Mouse (Mus musculus) forebrain, embryonic 10.5 days (tissue): ENCODE measurements around the gene Lgals2. TPM values are rescaled to one million over a fixed set of nuclear protein-coding genes. Genes with fewer than 3 reads are reported as not detected.

Experiments used
- DNase-seq: peaks from one replicate; pipeline ENCODE4 v3.0.0-alpha.2; 2017; ENCODE audit warnings: low spot score; ENCODE audit errors: extremely low spot score
- H3K27ac ChIP-seq: fragments of 300-500 bp; sonication (generic); 2 replicates; pipeline ENCODE4 v1.5.1; 2016; ENCODE audit warnings: mild to moderate bottlenecking
- H3K27me3 ChIP-seq: fragments of 300-500 bp; sonication (generic); 2 replicates; pipeline ENCODE4 v1.6.1; 2016; ENCODE audit warnings: mild to moderate bottlenecking; ENCODE audit not compliant: poor library complexity, severe bottlenecking
- H3K36me3 ChIP-seq: fragments of 300-500 bp; sonication (generic); replicated peaks from 2 replicates; pipeline ENCODE4 v1.6.1; 2016; ENCODE audit warnings: mild to moderate bottlenecking, moderate library complexity
- H3K4me1 ChIP-seq: fragments of 300-500 bp; sonication (generic); 2 replicates; pipeline ENCODE4 v1.6.1; 2016
- H3K4me3 ChIP-seq: fragments of 300-500 bp; sonication (generic); 2 replicates; pipeline ENCODE4 v1.5.1; 2016; ENCODE audit warnings: mild to moderate bottlenecking, moderate library complexity
- H3K9me3 ChIP-seq: fragments of 300-500 bp; sonication (generic); 2 replicates; pipeline ENCODE4 v1.6.1; 2016; ENCODE audit warnings: mild to moderate bottlenecking, moderate library complexity
- WGBS: fragments of 180-500 bp; shearing (Covaris S2); methylation state at CpG from one replicate; pipeline ENCODE4 v1.1.7; 2016; 5-methylcytosine and 5-hydroxymethylcytosine counted together
- polyA plus RNA-seq: library from polyadenylated mRNA; unstranded; fragments of >200 nt; fragmentation: Nextera tagmentation; extraction: Ambion mirVana; gene quantifications from 2 replicates; pipeline ENCODE4 v1.2.1, GENCODE M21; 2016

The Lgals2 gene
- polyA plus RNA-seq, 1 experiment from 2014 or later: not detected

GRCm38 (mm10) chr15:78815314-78816073 lies 39.8 kb downstream of the Lgals2 start:
- H3K4me1 ChIP-seq: peaks cover 6% of the 10 kb centered on the region; the same call in 1 of the 2 replicates
- H3K36me3 ChIP-seq: no peaks in the 10 kb centered on the region
- H3K4me3 ChIP-seq: no peak overlapping the region
- no peak overlapping the region for H3K27ac ChIP-seq
- 67% methylated on average over 11 of the region's 11 CpGs for WGBS
- H3K27me3 ChIP-seq: peaks cover 5% of the 10 kb centered on the region
- no peaks in the 10 kb centered on the region for H3K9me3 ChIP-seq
- no peak for DNase-seq

DNA sequence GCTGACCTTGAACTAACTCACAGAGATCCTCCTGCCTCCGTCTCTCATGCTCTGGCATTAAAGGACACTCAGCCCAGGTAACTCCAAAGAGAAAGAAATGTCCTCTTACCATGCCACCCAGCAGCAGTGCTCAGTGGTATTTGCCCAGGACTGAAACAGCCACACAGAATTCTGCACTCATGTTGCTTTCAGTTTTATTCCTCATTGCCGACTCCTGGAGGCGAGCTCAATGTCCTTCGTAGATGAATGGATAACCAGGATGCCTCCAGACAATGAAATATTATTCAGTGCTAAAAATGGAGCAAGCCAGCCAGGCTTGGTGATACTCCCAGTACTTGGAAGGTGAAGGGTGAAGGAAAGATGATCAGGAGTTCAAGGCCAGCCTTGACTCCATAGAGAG lies 41.7 kb downstream of the Lgals2 start:
- Histone ChIP-seq H3K27ac (no peak overlapping the region), H3K36me3 (no peaks in the 10 kb centered on the region), H3K27me3 (no peaks in the 10 kb centered on the region), H3K4me3 (no peak overlapping the region), H3K4me1 (peaks cover 16% of the 10 kb centered on the region), H3K9me3 (no peaks in the 10 kb centered on the region)
- DNase-seq: no peak
- 94% methylated on average over 4 of the region's 4 CpGs for WGBS

- Histone ChIP-seq H3K4me1 (peaks cover 30% of the 10 kb centered on the region), H3K36me3 (no peaks in the 10 kb centered on the region), H3K27me3 (peaks cover 31% of the 10 kb centered on the region), H3K27ac (no peak overlapping the region), H3K4me3 (no peak overlapping the region), H3K9me3 (no peaks in the 10 kb centered on the region)
- DNase-seq: no peak
- 90% methylated on average over 9 of the region's 9 CpGs for WGBS
Observed at GRCm38 (mm10) chr15:78810146-78810545, 45.2 kb downstream of the Lgals2 start.

DNA sequence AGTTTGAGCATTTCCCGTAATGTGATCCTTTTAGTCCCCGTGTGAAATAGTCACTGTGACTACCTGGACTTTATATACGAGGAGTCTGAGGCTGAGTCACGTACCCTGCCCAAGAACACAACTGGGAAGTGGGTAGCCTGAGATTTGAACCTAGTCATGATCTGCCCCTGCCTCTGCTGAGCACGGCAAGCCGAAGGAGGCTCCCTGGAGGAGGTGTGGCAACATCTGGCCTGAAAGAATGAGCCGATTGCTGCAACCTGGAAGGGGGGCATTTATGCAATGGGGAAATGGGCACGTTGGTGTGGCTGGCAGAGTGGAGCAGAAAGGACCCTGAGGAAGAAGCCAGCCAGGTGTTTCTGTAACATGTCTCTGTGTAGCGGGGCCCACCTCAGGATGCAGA lies 45.6 kb downstream of the Lgals2 start:
- no peak overlapping the region for H3K27ac ChIP-seq
- no peaks in the 10 kb centered on the region for H3K36me3 ChIP-seq
- 80% methylated on average over 9 of the region's 9 CpGs for WGBS
- H3K4me3 ChIP-seq: no peak overlapping the region
- H3K4me1 ChIP-seq: peaks cover 31% of the 10 kb centered on the region
- DNase-seq: no peak
- peaks cover 35% of the 10 kb centered on the region for H3K27me3 ChIP-seq
- no peaks in the 10 kb centered on the region for H3K9me3 ChIP-seq

DNA sequence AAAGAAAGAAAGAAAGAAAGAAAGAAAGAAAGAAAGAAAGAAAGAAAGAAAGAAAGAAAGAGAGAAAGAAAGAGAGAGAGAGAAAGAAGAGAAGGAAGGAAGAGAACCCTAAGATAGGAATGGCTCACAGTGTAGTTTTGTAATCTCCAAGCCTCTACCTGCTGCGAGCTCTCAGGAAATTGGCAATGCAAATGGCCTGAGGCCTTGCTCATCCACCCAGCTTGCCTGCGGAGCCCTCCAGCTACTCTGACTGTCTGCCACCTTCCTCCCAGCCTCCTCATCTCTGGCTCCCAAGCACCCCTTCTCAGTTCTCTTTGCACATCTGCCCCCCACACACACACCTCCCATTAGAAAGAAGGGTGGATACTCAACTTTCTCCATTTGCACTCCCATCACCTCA lies 46.3 kb downstream of the Lgals2 start:
- Histone ChIP-seq H3K4me3 (no peak overlapping the region), H3K9me3 (no peaks in the 10 kb centered on the region), H3K27ac (no peak overlapping the region), H3K27me3 (peaks cover 42% of the 10 kb centered on the region), H3K36me3 (no peaks in the 10 kb centered on the region), H3K4me1 (peaks cover 38% of the 10 kb centered on the region)
- DNase-seq: no peak
- WGBS: 78% methylated on average over 2 of the region's 2 CpGs

DNA sequence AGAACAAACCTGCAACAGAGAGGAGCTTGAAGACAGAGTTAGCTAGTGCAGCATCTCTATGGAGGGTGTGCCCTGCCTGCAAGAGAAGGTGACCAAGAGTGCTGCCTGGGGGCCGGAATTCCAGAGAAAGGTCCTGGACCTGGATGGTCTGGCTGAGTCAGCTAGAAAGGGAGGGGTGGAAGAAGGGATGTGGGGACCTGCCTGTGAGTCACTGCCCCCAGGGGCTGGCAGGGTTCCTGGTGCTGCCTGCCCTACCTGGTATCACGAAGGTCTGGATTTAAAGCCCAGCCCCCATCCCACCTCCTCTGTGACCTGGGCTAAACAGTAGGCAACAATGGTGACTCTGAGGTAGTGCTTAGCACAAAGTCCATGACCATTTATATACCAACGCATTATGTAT lies 48.2 kb downstream of the Lgals2 start:
- no peak for DNase-seq
- 74% methylated on average over 3 of the region's 3 CpGs for WGBS
- H3K36me3 ChIP-seq: no peaks in the 10 kb centered on the region

GRCm38 (mm10) chr15:78806614-78807013 lies 48.7 kb downstream of the Lgals2 start:
- Histone ChIP-seq H3K36me3 (no peaks in the 10 kb centered on the region), H3K4me3 (no peak overlapping the region), H3K9me3 (no peaks in the 10 kb centered on the region), H3K4me1 (peaks cover 62% of the 10 kb centered on the region), H3K27me3 (peaks cover 66% of the 10 kb centered on the region), H3K27ac (no peak overlapping the region)
- WGBS: 42% methylated on average over 2 of the region's 2 CpGs
- DNase-seq: no peak

More for the DNA sequence above, 48.2 kb downstream of the Lgals2 start:
- Histone ChIP-seq H3K27me3 (peaks cover 61% of the 10 kb centered on the region), H3K27ac (no peak overlapping the region), H3K4me1 (peaks cover 57% of the 10 kb centered on the region), H3K4me3 (no peak overlapping the region), H3K9me3 (no peaks in the 10 kb centered on the region)

GRCm38 (mm10) chr15:78805351-78805750 lies 50.0 kb downstream of the Lgals2 start:
- Histone ChIP-seq H3K27me3 (peaks cover 79% of the 10 kb centered on the region), H3K4me3 (no peak overlapping the region), H3K9me3 (no peaks in the 10 kb centered on the region), H3K36me3 (no peaks in the 10 kb centered on the region), H3K27ac (no peak overlapping the region), H3K4me1 (peaks cover 58% of the 10 kb centered on the region)
- 91% methylated on average over 2 of the region's 2 CpGs for WGBS
- DNase-seq: no peak

GRCm38 (mm10) chr15:78804326-78804725 lies 51.0 kb downstream of the Lgals2 start:
- no peak for DNase-seq
- Histone ChIP-seq H3K36me3 (no peaks in the 10 kb centered on the region), H3K4me3 (no peak overlapping the region), H3K4me1 (peaks cover 50% of the 10 kb centered on the region), H3K27me3 (peaks cover 85% of the 10 kb centered on the region), H3K9me3 (no peaks in the 10 kb centered on the region), H3K27ac (no peak overlapping the region)
- 5% methylated on average over 6 of the region's 6 CpGs for WGBS

DNA sequence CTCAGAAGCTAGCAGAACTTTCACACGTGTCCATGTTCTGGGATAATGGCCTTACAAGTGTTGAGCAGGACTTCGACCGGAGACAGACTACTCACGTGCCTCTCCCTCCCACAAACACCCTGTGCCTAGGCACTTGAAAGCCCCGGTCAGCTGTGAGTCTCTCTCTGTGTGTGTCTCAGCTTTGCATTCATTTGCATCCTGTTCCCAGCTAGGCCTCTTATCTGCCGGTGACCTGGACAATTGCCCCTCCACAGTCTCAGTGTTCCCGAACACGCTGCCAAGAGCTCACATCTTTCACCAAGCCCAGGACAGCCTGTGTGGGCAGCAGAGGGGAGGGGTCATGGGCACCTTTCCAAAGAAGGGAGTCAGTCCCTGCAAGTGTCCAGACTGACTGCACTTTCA lies 51.8 kb downstream of the Lgals2 start:
- no peaks in the 10 kb centered on the region for H3K36me3 ChIP-seq
- 2% methylated on average over 8 of the region's 8 CpGs for WGBS
- peaks cover 52% of the 10 kb centered on the region for H3K4me1 ChIP-seq
- DNase-seq: no peak
- no peaks in the 10 kb centered on the region for H3K9me3 ChIP-seq
- H3K27me3 ChIP-seq: peaks cover 92% of the 10 kb centered on the region
- no peak overlapping the region for H3K27ac ChIP-seq
- H3K4me3 ChIP-seq: peak overlapping the region; percentile 11

DNA sequence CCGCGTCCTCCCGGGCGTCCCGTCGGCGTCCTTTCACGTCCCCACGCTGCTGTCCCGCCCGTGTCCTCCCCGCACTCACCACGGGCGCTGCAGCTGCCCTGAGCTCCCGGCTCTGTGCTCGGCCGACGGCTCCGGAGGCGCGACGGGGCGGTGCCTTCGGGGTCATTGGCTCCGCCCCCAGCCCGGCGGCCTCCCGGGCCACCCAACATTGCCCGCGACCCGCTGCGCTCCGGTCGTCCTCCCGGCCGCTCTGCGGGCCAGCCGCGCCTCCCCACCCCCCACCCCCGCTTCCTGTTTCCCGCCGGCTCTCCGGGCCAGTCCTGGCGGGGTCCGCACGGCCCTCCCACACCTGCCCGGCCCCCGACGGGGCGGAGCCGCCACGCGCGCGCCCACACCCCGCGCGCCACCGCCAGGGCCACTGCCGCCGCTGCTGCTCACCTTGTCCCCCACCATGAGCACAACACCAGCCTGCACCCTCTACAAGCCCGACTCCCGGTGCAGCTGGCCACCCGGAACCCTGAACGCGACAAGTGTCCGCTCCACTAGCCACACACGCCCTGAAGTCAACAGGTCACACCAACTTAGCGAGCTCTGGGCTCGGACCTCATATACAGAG lies 52.4 kb downstream of the Lgals2 start, which contains the start of gene Card10:
Gene Card10 (minus strand): TSS at position 267 of the 616 bp plus-strand sequence.
- H3K27ac ChIP-seq: peak within 1 kb of the TSS; percentile 76
- H3K36me3 ChIP-seq: no peaks in the 10 kb centered on the region
- H3K4me1 ChIP-seq: peaks cover 53% of the 10 kb centered on the region
- no peak for DNase-seq
- no peaks in the 10 kb centered on the region for H3K9me3 ChIP-seq
- peaks cover 93% of the 10 kb centered on the region for H3K27me3 ChIP-seq
- H3K4me3 ChIP-seq: peak within 1 kb of the TSS; percentile 64
- 1% methylated on average over 70 of the region's 70 CpGs for WGBS

- H3K4me1 ChIP-seq: peaks cover 58% of the 10 kb centered on the region
- no peaks in the 10 kb centered on the region for H3K9me3 ChIP-seq
- H3K36me3 ChIP-seq: no peaks in the 10 kb centered on the region
- WGBS: 4% methylated on average over 67 of the region's 67 CpGs
- H3K4me3 ChIP-seq: peak overlapping the region; percentile 64
- DNase-seq: no peak
- H3K27ac ChIP-seq: peak overlapping the region; percentile 76
- H3K27me3 ChIP-seq: peaks cover 93% of the 10 kb centered on the region
Observed at GRCm38 (mm10) chr15:78801971-78802741, 53.2 kb downstream of the Lgals2 start.

DNA sequence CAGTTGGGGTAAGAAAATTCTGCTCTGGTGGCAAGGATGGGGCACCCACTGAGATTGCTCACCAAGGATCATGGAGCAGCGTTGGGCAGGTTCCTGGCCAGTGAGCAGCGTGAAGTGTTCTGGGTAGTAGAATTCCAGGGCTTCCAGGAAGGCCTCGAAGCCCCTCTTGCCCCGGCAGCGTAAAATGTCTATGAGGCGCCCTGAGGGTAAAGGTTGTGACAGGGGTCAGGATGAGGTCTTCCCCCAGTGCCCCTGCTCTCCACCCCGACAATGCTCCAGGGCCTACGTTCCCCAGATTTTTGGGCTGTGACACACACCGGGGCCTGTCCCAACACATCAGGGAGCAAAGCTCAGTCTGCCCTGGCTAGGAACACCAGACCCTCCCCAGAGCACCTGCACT lies 53.8 kb downstream of the Lgals2 start:
- H3K4me1 ChIP-seq: peaks cover 58% of the 10 kb centered on the region
- H3K36me3 ChIP-seq: no peaks in the 10 kb centered on the region
- no peaks in the 10 kb centered on the region for H3K9me3 ChIP-seq
- no peak for DNase-seq
- peak overlapping the region; percentile 64 for H3K4me3 ChIP-seq
- WGBS: 73% methylated on average over 9 of the region's 9 CpGs
- H3K27ac ChIP-seq: no peak overlapping the region
- H3K27me3 ChIP-seq: peaks cover 93% of the 10 kb centered on the region
